Mouse (Mus musculus): ENCODE data around the gene Slc22a20. TPM values are rescaled to one million over a fixed set of nuclear protein-coding genes. Genes with fewer than 3 reads are reported as not detected.

Gene Slc22a20
- polyA plus RNA-seq, 1 experiment from 2014 or later: not detected

- Histone ChIP-seq H3K4me1 (peaks cover 12% of the 10 kb centered on the region), H3K27me3 (no peaks in the 10 kb centered on the region), H3K27ac (replicated peaks) (no peak overlapping the region; the same call in 1 of the 2 replicates), H3K4me3 (no peak overlapping the region), H3K4me2 (replicated peaks) (no peak overlapping the region), H3K9ac (replicated peaks) (no peak overlapping the region), H3K9me3 (no peaks in the 10 kb centered on the region), H3K36me3 (no peaks in the 10 kb centered on the region)
- ATAC-seq (ENCODE audit: low FRiP score, low read depth): 0 out of 2 replicates have a peak, but pooled peaks have one; percentile 23
- 78% methylated on average over 5 of the region's 5 CpGs for WGBS
Observed at GRCm38 (mm10) chr19:5988027-5988814, 2.3 kb upstream of the Slc22a20 start.

- no peak overlapping the region for H3K4me2 ChIP-seq (replicated peaks)
- no peak overlapping the region for H3K27ac ChIP-seq (replicated peaks)
- 83% methylated on average over 9 of the region's 9 CpGs for WGBS
- H3K36me3 ChIP-seq: no peaks in the 10 kb centered on the region
- H3K9me3 ChIP-seq: no peaks in the 10 kb centered on the region
- H3K27me3 ChIP-seq: no peaks in the 10 kb centered on the region
- ATAC-seq (ENCODE audit: low FRiP score, low read depth): no peak
- no peak overlapping the region for H3K9ac ChIP-seq (replicated peaks)
- H3K4me3 ChIP-seq: no peak overlapping the region
- no peaks in the 10 kb centered on the region for H3K4me1 ChIP-seq
Observed at GRCm38 (mm10) chr19:5980477-5980876, 5.5 kb downstream of the Slc22a20 start.

DNA sequence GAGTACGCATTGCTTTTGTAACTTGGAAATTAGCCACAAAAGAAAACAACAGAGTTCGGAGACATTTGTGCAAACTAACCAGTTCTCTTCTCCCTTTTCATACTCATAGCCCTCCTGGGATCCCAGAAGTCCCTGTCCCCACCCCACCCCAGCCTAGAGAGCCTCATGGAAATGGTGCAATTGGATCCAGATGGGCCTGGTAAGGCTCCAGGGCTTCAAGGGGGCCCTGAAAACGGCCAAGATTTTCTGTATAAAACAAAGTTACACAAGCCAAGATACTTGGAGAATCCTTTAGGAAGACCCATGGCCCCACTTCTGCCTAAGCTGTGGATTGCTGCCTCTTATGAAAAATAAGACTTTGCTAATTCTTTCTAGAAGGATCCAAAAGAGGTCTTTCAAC lies 8.2 kb downstream of the Slc22a20 start:
- Histone ChIP-seq H3K4me3 (no peak overlapping the region), H3K27ac (replicated peaks) (no peak overlapping the region), H3K9me3 (no peaks in the 10 kb centered on the region), H3K36me3 (no peaks in the 10 kb centered on the region), H3K27me3 (no peaks in the 10 kb centered on the region), H3K4me2 (replicated peaks) (no peak overlapping the region), H3K4me1 (no peaks in the 10 kb centered on the region), H3K9ac (replicated peaks) (no peak overlapping the region)
- WGBS: 81% methylated on average over 3 of the region's 3 CpGs
- no peak for ATAC-seq (ENCODE audit: low FRiP score, low read depth)

- WGBS: 80% methylated on average over 4 of the region's 4 CpGs
- H3K4me2 ChIP-seq (replicated peaks): no peak overlapping the region
- H3K27ac ChIP-seq (replicated peaks): no peak overlapping the region
- H3K4me3 ChIP-seq: no peak overlapping the region
- H3K27me3 ChIP-seq: no peaks in the 10 kb centered on the region
- no peaks in the 10 kb centered on the region for H3K4me1 ChIP-seq
- H3K9me3 ChIP-seq: no peaks in the 10 kb centered on the region
- H3K36me3 ChIP-seq: no peaks in the 10 kb centered on the region
- H3K9ac ChIP-seq (replicated peaks): no peak overlapping the region
- ATAC-seq (ENCODE audit: low FRiP score, low read depth): no peak
Observed at GRCm38 (mm10) chr19:5975676-5976075, 10.3 kb downstream of the Slc22a20 start.

GRCm38 (mm10) chr19:5975112-5975511 lies 10.8 kb downstream of the Slc22a20 start:
- H3K36me3 ChIP-seq: no peaks in the 10 kb centered on the region
- no peak overlapping the region for H3K27ac ChIP-seq (replicated peaks)
- ATAC-seq (ENCODE audit: low FRiP score, low read depth): no peak
- H3K9me3 ChIP-seq: no peaks in the 10 kb centered on the region
- no peak overlapping the region for H3K4me3 ChIP-seq
- H3K9ac ChIP-seq (replicated peaks): no peak overlapping the region
- no peak overlapping the region for H3K4me2 ChIP-seq (replicated peaks)
- no peaks in the 10 kb centered on the region for H3K27me3 ChIP-seq
- no peaks in the 10 kb centered on the region for H3K4me1 ChIP-seq
- 79% methylated on average over 4 of the region's 4 CpGs for WGBS

- WGBS: 91% methylated on average over 10 of the region's 10 CpGs
- no peak overlapping the region for H3K9ac ChIP-seq (replicated peaks)
- no peak for ATAC-seq (ENCODE audit: low FRiP score, low read depth)
Observed at GRCm38 (mm10) chr19:5967664-5968063, 18.3 kb downstream of the Slc22a20 start.

GRCm38 (mm10) chr19:5966786-5967185 lies 19.2 kb downstream of the Slc22a20 start:
- no peak overlapping the region for H3K4me2 ChIP-seq (replicated peaks)
- peak overlapping the region; percentile 41 for H3K9ac ChIP-seq (replicated peaks)
- ATAC-seq (ENCODE audit: low FRiP score, low read depth): no peak
- H3K36me3 ChIP-seq: no peaks in the 10 kb centered on the region
- no peaks in the 10 kb centered on the region for H3K27me3 ChIP-seq
- H3K4me1 ChIP-seq: peaks cover 21% of the 10 kb centered on the region
- WGBS: 78% methylated on average over 6 of the region's 6 CpGs
- H3K4me3 ChIP-seq: no peak overlapping the region
- no peaks in the 10 kb centered on the region for H3K9me3 ChIP-seq
- H3K27ac ChIP-seq (replicated peaks): no peak overlapping the region

More at GRCm38 (mm10) chr19:5967664-5968063, 18.3 kb downstream of the Slc22a20 start:
- Histone ChIP-seq H3K36me3 (no peaks in the 10 kb centered on the region), H3K4me2 (replicated peaks) (no peak overlapping the region), H3K4me1 (peaks cover 16% of the 10 kb centered on the region), H3K9me3 (no peaks in the 10 kb centered on the region), H3K27ac (replicated peaks) (no peak overlapping the region), H3K27me3 (no peaks in the 10 kb centered on the region), H3K4me3 (no peak overlapping the region)

DNA sequence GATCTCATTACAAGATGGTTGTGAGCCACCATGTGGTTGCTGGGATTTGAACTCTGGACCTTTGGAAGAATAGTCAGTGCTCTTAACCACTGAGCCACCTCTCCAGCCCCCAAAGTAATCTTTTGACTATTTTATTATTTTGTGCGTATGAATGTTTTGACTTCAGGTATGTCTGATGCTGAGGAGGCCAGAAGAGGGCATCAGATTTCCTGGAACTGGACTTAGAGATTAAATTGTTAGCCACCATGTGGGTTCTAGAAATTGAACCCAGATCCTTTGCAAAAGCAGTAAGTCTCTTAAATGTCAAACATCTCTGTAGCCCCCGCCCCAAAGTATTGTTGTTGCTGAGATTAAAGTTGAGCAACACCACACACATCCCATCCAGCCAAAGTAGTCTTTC lies 20.0 kb downstream of the Slc22a20 start:
- WGBS: 96% methylated on average over 2 of the region's 2 CpGs
- Histone ChIP-seq H3K4me2 (replicated peaks) (no peak overlapping the region), H3K9ac (replicated peaks) (no peak overlapping the region), H3K4me1 (peaks cover 25% of the 10 kb centered on the region), H3K27ac (replicated peaks) (no peak overlapping the region), H3K4me3 (no peak overlapping the region), H3K27me3 (no peaks in the 10 kb centered on the region), H3K9me3 (no peaks in the 10 kb centered on the region), H3K36me3 (peaks cover 3% of the 10 kb centered on the region; the same call in 1 of the 2 replicates)
- ATAC-seq (ENCODE audit: low FRiP score, low read depth): no peak

DNA sequence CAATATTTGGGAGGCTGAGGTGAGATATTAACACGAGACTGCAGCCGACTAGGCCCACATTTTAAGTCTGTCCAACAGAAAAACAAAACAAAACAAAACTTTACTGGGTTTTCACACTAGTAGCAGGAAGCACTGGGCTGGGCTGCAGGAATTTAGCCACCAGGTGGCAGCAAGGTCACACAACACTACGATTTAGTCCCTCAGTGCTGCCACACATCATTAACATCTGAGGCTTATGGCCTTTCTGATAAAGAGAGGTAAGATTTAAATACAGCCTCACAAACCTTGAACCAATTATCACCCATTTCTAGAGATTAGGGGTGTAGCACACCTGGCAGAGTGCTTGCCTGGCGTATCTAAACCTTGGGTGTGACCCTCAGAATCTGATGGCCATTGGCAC lies 20.7 kb downstream of the Slc22a20 start:
- ATAC-seq (ENCODE audit: low FRiP score, low read depth): no peak
- Histone ChIP-seq H3K9me3 (no peaks in the 10 kb centered on the region), H3K4me1 (peaks cover 25% of the 10 kb centered on the region), H3K4me2 (replicated peaks) (no peak overlapping the region), H3K27ac (replicated peaks) (no peak overlapping the region), H3K9ac (replicated peaks) (no peak overlapping the region), H3K4me3 (no peak overlapping the region), H3K27me3 (no peaks in the 10 kb centered on the region), H3K36me3 (peaks cover 6% of the 10 kb centered on the region; the same call in 1 of the 2 replicates)
- WGBS: 11% methylated on average over 4 of the region's 4 CpGs

- Histone ChIP-seq H3K4me2 (replicated peaks) (peak overlapping the region; percentile 92), H3K9ac (replicated peaks) (no peak overlapping the region), H3K27ac (replicated peaks) (no peak overlapping the region), H3K36me3 (peaks cover 6% of the 10 kb centered on the region; the same call in 1 of the 2 replicates), H3K27me3 (no peaks in the 10 kb centered on the region), H3K9me3 (no peaks in the 10 kb centered on the region), H3K4me1 (peaks cover 25% of the 10 kb centered on the region), H3K4me3 (peak overlapping the region; percentile 67)
- no peak for ATAC-seq (ENCODE audit: low FRiP score, low read depth)
- 86% methylated on average over 2 of the region's 2 CpGs for WGBS
Observed at GRCm38 (mm10) chr19:5964804-5965203, 21.1 kb downstream of the Slc22a20 start.

- Histone ChIP-seq H3K4me2 (replicated peaks) (peak within 1 kb of the TSS; percentile 92), H3K36me3 (peaks cover 7% of the 10 kb centered on the region; the same call in 1 of the 2 replicates), H3K4me1 (peaks cover 25% of the 10 kb centered on the region), H3K27me3 (no peaks in the 10 kb centered on the region), H3K4me3 (peak within 1 kb of the TSS; percentile 67), H3K9ac (replicated peaks) (peak within 1 kb of the TSS; percentile 72), H3K9me3 (no peaks in the 10 kb centered on the region), H3K27ac (replicated peaks) (peak within 1 kb of the TSS; percentile 21; the same call in 1 of the 2 replicates)
- ATAC-seq (ENCODE audit: low FRiP score, low read depth): peak; percentile 74
- under 1% methylated on average over 50 of the region's 50 CpGs for WGBS
Observed at GRCm38 (mm10) chr19:5963883-5964562, 21.9 kb downstream of the Slc22a20 start, which contains the start of gene Pola2. TSS of gene Pola2 (minus strand) at chr19:5964202.

DNA sequence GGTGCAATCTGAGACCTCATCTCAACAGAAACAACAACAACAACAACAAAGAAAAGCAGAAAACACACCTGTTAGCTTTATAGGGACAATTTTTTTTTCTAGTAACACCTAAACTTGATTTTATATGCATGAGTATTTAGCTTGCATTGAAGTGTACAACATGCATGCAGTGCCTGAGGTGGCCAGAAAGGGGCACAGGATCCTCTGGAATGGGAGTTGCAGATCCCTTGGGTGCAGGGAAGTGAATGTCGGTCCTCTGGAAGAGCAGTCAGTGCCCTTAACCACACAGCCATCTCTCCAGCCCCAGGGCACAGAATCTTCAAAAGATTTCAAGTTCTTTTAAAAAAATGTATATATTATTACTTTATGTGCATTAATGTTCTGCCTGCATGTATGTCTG lies 23.3 kb downstream of the Slc22a20 start:
- H3K4me3 ChIP-seq: peak overlapping the region; percentile 67; the same call in 1 of the 2 replicates
- H3K4me2 ChIP-seq (replicated peaks): peak overlapping the region; percentile 92
- peaks cover 19% of the 10 kb centered on the region for H3K36me3 ChIP-seq
- 18% methylated on average over 1 of the region's 1 CpGs for WGBS
- H3K27ac ChIP-seq (replicated peaks): no peak overlapping the region
- H3K9ac ChIP-seq (replicated peaks): peak overlapping the region; percentile 72
- H3K27me3 ChIP-seq: no peaks in the 10 kb centered on the region
- no peaks in the 10 kb centered on the region for H3K9me3 ChIP-seq
- H3K4me1 ChIP-seq: peaks cover 25% of the 10 kb centered on the region
- no peak for ATAC-seq (ENCODE audit: low FRiP score, low read depth)

Measured in midbrain, embryonic 12.5 days (tissue).